Mouse (Mus musculus): ENCODE measurements at regions not wholly inside any gene's neighbourhood (a gene's known extent, or its start where the extent isn't known, plus 50 kb on each side); places are given as distances from the start of the nearest gene placed in this dataset.

GRCm38 (mm10) chr12:42138694-42139442, 652.6 kb upstream of the Lrrn3 start:
- Histone ChIP-seq H3K4me3 (ENCODE audit: insufficient read depth, low read length) (no peak overlapping the region), H3K4me1 (ENCODE audit: control insufficient read depth, insufficient read depth, low read length) (no peaks in the 10 kb centered on the region), H3K27ac (ENCODE audit: insufficient read depth, low read length) (no peak overlapping the region)
- TF ChIP-seq CTCF (IDR thresholded peaks at IDR 0.05; ENCODE audit: borderline replicate concordance, insufficient read depth, low read length) (no peak), POLR2A (IDR thresholded peaks at IDR 0.05; ENCODE audit: low read depth, low read length) (no peak)

- TF ChIP-seq POLR2A (IDR thresholded peaks at IDR 0.05; ENCODE audit: low read depth, low read length) (no peak), CTCF (IDR thresholded peaks at IDR 0.05; ENCODE audit: borderline replicate concordance, insufficient read depth, low read length) (no peak)
- Histone ChIP-seq H3K4me3 (ENCODE audit: insufficient read depth, low read length) (no peak overlapping the region), H3K4me1 (ENCODE audit: control insufficient read depth, insufficient read depth, low read length) (no peaks in the 10 kb centered on the region), H3K27ac (ENCODE audit: insufficient read depth, low read length) (no peak overlapping the region)
Measured at GRCm38 (mm10) chr12:42138177-42138576, 651.9 kb upstream of the Lrrn3 start.

GRCm38 (mm10) chr12:42137764-42138163, 651.5 kb upstream of the Lrrn3 start:
- TF ChIP-seq CTCF (IDR thresholded peaks at IDR 0.05; ENCODE audit: borderline replicate concordance, insufficient read depth, low read length) (no peak), POLR2A (IDR thresholded peaks at IDR 0.05; ENCODE audit: low read depth, low read length) (no peak)
- Histone ChIP-seq H3K4me1 (ENCODE audit: control insufficient read depth, insufficient read depth, low read length) (no peaks in the 10 kb centered on the region), H3K4me3 (ENCODE audit: insufficient read depth, low read length) (no peak overlapping the region), H3K27ac (ENCODE audit: insufficient read depth, low read length) (no peak overlapping the region)

- H3K4me3 ChIP-seq (ENCODE audit: insufficient read depth, low read length): no peak overlapping the region
- TF ChIP-seq CTCF (IDR thresholded peaks at IDR 0.05; ENCODE audit: borderline replicate concordance, insufficient read depth, low read length) (no peak), POLR2A (IDR thresholded peaks at IDR 0.05; ENCODE audit: low read depth, low read length) (no peak)
- no peaks in the 10 kb centered on the region for H3K4me1 ChIP-seq (ENCODE audit: control insufficient read depth, insufficient read depth, low read length)
- no peak overlapping the region for H3K27ac ChIP-seq (ENCODE audit: insufficient read depth, low read length)
Measured at GRCm38 (mm10) chr12:42100189-42100588, 614.0 kb upstream of the Lrrn3 start.

GRCm38 (mm10) chr12:42070401-42070800, 584.2 kb upstream of the Lrrn3 start:
- Histone ChIP-seq H3K4me1 (ENCODE audit: control insufficient read depth, insufficient read depth, low read length) (no peaks in the 10 kb centered on the region), H3K27ac (ENCODE audit: insufficient read depth, low read length) (no peak overlapping the region), H3K4me3 (ENCODE audit: insufficient read depth, low read length) (no peak overlapping the region)
- no peak for TF ChIP-seq POLR2A (IDR thresholded peaks at IDR 0.05; ENCODE audit: low read depth, low read length)
- no peak for TF ChIP-seq CTCF (IDR thresholded peaks at IDR 0.05; ENCODE audit: borderline replicate concordance, insufficient read depth, low read length)

GRCm38 (mm10) chr12:42063745-42064144, 577.5 kb upstream of the Lrrn3 start:
- no peak overlapping the region for H3K4me3 ChIP-seq (ENCODE audit: insufficient read depth, low read length)
- H3K27ac ChIP-seq (ENCODE audit: insufficient read depth, low read length): no peak overlapping the region
- H3K4me1 ChIP-seq (ENCODE audit: control insufficient read depth, insufficient read depth, low read length): no peaks in the 10 kb centered on the region
- no peak for TF ChIP-seq CTCF (IDR thresholded peaks at IDR 0.05; ENCODE audit: borderline replicate concordance, insufficient read depth, low read length)
- no peak for TF ChIP-seq POLR2A (IDR thresholded peaks at IDR 0.05; ENCODE audit: low read depth, low read length)

- TF ChIP-seq CTCF (IDR thresholded peaks at IDR 0.05; ENCODE audit: borderline replicate concordance, insufficient read depth, low read length) (no peak), POLR2A (IDR thresholded peaks at IDR 0.05; ENCODE audit: low read depth, low read length) (no peak)
- no peak overlapping the region for H3K27ac ChIP-seq (ENCODE audit: insufficient read depth, low read length)
- H3K4me1 ChIP-seq (ENCODE audit: control insufficient read depth, insufficient read depth, low read length): no peaks in the 10 kb centered on the region
- H3K4me3 ChIP-seq (ENCODE audit: insufficient read depth, low read length): no peak overlapping the region
Measured at GRCm38 (mm10) chr12:42049056-42049455, 562.8 kb upstream of the Lrrn3 start.

GRCm38 (mm10) chr12:42027874-42028273, 541.6 kb upstream of the Lrrn3 start:
- TF ChIP-seq POLR2A (IDR thresholded peaks at IDR 0.05; ENCODE audit: low read depth, low read length) (no peak), CTCF (IDR thresholded peaks at IDR 0.05; ENCODE audit: borderline replicate concordance, insufficient read depth, low read length) (no peak)
- no peak overlapping the region for H3K4me3 ChIP-seq (ENCODE audit: insufficient read depth, low read length)
- H3K27ac ChIP-seq (ENCODE audit: insufficient read depth, low read length): no peak overlapping the region
- no peaks in the 10 kb centered on the region for H3K4me1 ChIP-seq (ENCODE audit: control insufficient read depth, insufficient read depth, low read length)

GRCm38 (mm10) chr12:42017506-42017905, 531.3 kb upstream of the Lrrn3 start:
- TF ChIP-seq CTCF (IDR thresholded peaks at IDR 0.05; ENCODE audit: borderline replicate concordance, insufficient read depth, low read length) (no peak), POLR2A (IDR thresholded peaks at IDR 0.05; ENCODE audit: low read depth, low read length) (no peak)
- Histone ChIP-seq H3K4me3 (ENCODE audit: insufficient read depth, low read length) (no peak overlapping the region), H3K4me1 (ENCODE audit: control insufficient read depth, insufficient read depth, low read length) (no peaks in the 10 kb centered on the region), H3K27ac (ENCODE audit: insufficient read depth, low read length) (no peak overlapping the region)

- TF ChIP-seq POLR2A (IDR thresholded peaks at IDR 0.05; ENCODE audit: low read depth, low read length) (no peak), CTCF (IDR thresholded peaks at IDR 0.05; ENCODE audit: borderline replicate concordance, insufficient read depth, low read length) (no peak)
- H3K4me3 ChIP-seq (ENCODE audit: insufficient read depth, low read length): no peak overlapping the region
- H3K4me1 ChIP-seq (ENCODE audit: control insufficient read depth, insufficient read depth, low read length): no peaks in the 10 kb centered on the region
- H3K27ac ChIP-seq (ENCODE audit: insufficient read depth, low read length): no peak overlapping the region
Measured at GRCm38 (mm10) chr12:42008827-42009383, 522.7 kb upstream of the Lrrn3 start.

Measured in embryonic fibroblast, embryonic 13.5 days (primary cell).